Mouse (Mus musculus): Measurements from ENCODE around the gene Akr1b8. TPM values are rescaled to one million over a fixed set of nuclear protein-coding genes. Genes with fewer than 3 reads are reported as not detected.
A peak's percentile ranks its signal among the peaks of the same experiment; 100 is the strongest.

The Akr1b8 gene
- polyA plus RNA-seq, 1 experiment from 2014 or later = 11.5 TPM

DNA sequence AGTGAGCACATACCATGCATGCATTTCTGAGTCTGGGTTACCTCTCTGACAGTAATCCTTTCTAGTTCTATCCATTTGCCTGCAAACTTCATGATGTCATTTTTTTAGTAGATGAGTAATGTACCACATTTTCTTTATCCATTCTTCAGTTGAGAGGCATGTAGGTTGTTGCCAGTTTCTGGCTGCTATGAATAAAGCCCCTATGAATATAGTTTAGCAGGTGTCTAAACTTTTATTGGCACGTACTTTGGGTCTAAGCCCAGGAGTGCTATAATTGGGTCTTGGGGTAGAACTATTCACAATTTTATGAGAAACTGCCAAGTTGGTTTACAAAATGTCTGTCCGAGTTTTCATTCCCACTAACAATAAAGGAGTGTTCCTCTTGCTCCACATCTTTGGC lies 16.1 kb upstream of the Akr1b8 start:
- no peak overlapping the region for H3K4me2 ChIP-seq (ENCODE audit: low read length)
- H3K27ac ChIP-seq (replicated peaks in 1 of 2; ENCODE audit: control insufficient read depth in 1 of 2, insufficient read depth in 1 of 2, low read depth in 2 of 2, low read length in 2 of 2) = no peak overlapping the region
- H3K9ac ChIP-seq (ENCODE audit: low read length) = no peak overlapping the region
- H3K4me1 ChIP-seq (ENCODE audit: control insufficient read depth in 2 of 2, insufficient read depth in 2 of 2, low read length in 2 of 2) = peaks cover 0 to 4% of the 10 kb centered on the region in 2 experiments; a peak in 2 of 4 replicates
- no peaks in the 10 kb centered on the region for H3K36me3 ChIP-seq (ENCODE audit: control insufficient read depth, insufficient read depth, low read length)
- H3K27me3 ChIP-seq (ENCODE audit: control insufficient read depth, insufficient read depth, low read length) = no peaks in the 10 kb centered on the region
- H3K9me3 ChIP-seq (ENCODE audit: control insufficient read depth, low read length) = no peaks in the 10 kb centered on the region
- H3K4me3 ChIP-seq (ENCODE audit: control insufficient read depth in 1 of 2, insufficient read depth in 1 of 2, low read depth in 1 of 2, low read length in 2 of 2) = no peak overlapping the region
- no peak for ATAC-seq (ENCODE audit: insufficient number of reproducible peaks, insufficient read depth, low FRiP score, low read depth)
- 84% methylated on average over 2 of the region's 2 CpGs for WGBS

DNA sequence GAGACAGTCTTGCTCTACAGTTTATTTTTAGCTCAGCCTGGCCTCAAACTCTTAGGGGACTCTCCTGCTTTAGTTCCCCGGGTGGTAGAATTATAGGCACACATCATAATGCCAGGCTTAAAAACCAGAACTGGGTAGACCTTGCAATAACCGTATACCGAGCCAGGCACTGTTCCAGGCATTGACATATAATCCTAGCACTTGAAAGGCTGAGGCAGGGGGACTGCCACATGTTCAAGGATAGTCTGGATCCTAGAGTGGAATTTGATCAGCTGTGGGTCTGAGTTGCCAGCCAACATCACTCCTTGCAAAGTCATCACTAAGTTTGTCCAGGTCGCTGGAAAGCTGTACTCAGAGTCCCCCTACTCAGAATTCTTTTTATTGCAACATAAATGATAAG lies 11.9 kb upstream of the Akr1b8 start:
- Histone ChIP-seq H3K9ac (ENCODE audit: low read length) (no peak overlapping the region), H3K4me2 (ENCODE audit: low read length) (no peak overlapping the region), H3K4me3 (ENCODE audit: control insufficient read depth in 1 of 2, insufficient read depth in 1 of 2, low read depth in 1 of 2, low read length in 2 of 2) (no peak overlapping the region), H3K4me1 (ENCODE audit: control insufficient read depth in 2 of 2, insufficient read depth in 2 of 2, low read length in 2 of 2) (peaks cover 13 to 20% of the 10 kb centered on the region in 2 experiments), H3K27ac (replicated peaks in 1 of 2; ENCODE audit: control insufficient read depth in 1 of 2, insufficient read depth in 1 of 2, low read depth in 2 of 2, low read length in 2 of 2) (no peak overlapping the region), H3K36me3 (ENCODE audit: control insufficient read depth, insufficient read depth, low read length) (no peaks in the 10 kb centered on the region), H3K9me3 (ENCODE audit: control insufficient read depth, low read length) (no peaks in the 10 kb centered on the region), H3K27me3 (ENCODE audit: control insufficient read depth, insufficient read depth, low read length) (no peaks in the 10 kb centered on the region)
- 51% methylated on average over 4 of the region's 4 CpGs for WGBS
- no peak for ATAC-seq (ENCODE audit: insufficient number of reproducible peaks, insufficient read depth, low FRiP score, low read depth)

DNA sequence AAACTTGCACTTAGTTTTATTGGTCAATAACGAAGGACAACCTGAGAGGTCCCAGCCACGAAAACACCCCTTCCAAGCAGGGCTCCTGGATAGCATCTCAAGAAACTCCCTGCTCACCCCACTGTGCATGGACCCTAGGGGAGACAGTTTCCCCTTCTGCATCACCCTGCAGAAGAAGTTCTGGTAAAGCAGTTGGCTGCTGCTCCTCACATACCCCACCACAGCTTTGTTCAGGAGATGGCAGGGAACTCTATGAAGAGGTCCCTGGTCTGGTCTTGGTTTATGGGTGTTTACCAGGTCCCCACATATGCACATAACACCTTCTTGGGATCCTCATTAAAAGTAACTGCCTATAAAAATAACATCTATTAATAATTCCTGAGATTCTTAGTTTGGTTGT lies 11.4 kb upstream of the Akr1b8 start:
- no peak for ATAC-seq (ENCODE audit: insufficient number of reproducible peaks, insufficient read depth, low FRiP score, low read depth)
- H3K27ac ChIP-seq (replicated peaks in 1 of 2; ENCODE audit: control insufficient read depth in 1 of 2, insufficient read depth in 1 of 2, low read depth in 2 of 2, low read length in 2 of 2) = no peak overlapping the region
- H3K36me3 ChIP-seq (ENCODE audit: control insufficient read depth, insufficient read depth, low read length) = no peaks in the 10 kb centered on the region
- H3K9me3 ChIP-seq (ENCODE audit: control insufficient read depth, low read length) = no peaks in the 10 kb centered on the region
- no peaks in the 10 kb centered on the region for H3K27me3 ChIP-seq (ENCODE audit: control insufficient read depth, insufficient read depth, low read length)
- H3K4me2 ChIP-seq (ENCODE audit: low read length) = no peak overlapping the region
- H3K9ac ChIP-seq (ENCODE audit: low read length) = no peak overlapping the region
- WGBS = 75% methylated on average over 2 of the region's 2 CpGs
- H3K4me3 ChIP-seq (ENCODE audit: control insufficient read depth in 1 of 2, insufficient read depth in 1 of 2, low read depth in 1 of 2, low read length in 2 of 2) = no peak overlapping the region
- peaks cover 13 to 20% of the 10 kb centered on the region in 2 experiments for H3K4me1 ChIP-seq (ENCODE audit: control insufficient read depth in 2 of 2, insufficient read depth in 2 of 2, low read length in 2 of 2)

DNA sequence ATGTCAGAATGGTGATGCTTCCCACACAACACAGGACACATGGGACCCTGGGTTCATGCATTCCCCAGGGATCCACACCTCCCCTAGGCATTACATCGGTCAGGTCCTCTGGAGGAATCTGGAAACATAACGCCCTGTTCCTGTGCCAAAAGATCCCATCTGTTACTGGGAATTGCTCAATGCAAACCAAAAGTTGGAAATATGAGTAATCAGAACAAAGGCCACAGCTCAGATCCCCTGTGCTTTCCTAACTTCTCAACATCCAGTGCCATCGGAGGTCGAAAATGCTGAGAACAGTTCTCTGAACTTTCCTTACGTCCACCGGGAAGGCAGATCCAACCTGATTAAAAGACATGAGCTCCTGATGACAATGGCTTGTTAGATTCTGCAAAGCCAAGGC lies 10.5 kb upstream of the Akr1b8 start:
- WGBS = 84% methylated on average over 6 of the region's 6 CpGs
- Histone ChIP-seq H3K27me3 (ENCODE audit: control insufficient read depth, insufficient read depth, low read length) (no peaks in the 10 kb centered on the region), H3K9me3 (ENCODE audit: control insufficient read depth, low read length) (no peaks in the 10 kb centered on the region), H3K36me3 (ENCODE audit: control insufficient read depth, insufficient read depth, low read length) (no peaks in the 10 kb centered on the region), H3K4me3 (ENCODE audit: control insufficient read depth in 1 of 2, insufficient read depth in 1 of 2, low read depth in 1 of 2, low read length in 2 of 2) (no peak overlapping the region), H3K4me2 (ENCODE audit: low read length) (no peak overlapping the region), H3K9ac (ENCODE audit: low read length) (no peak overlapping the region), H3K4me1 (ENCODE audit: control insufficient read depth in 2 of 2, insufficient read depth in 2 of 2, low read length in 2 of 2) (peaks cover 13 to 20% of the 10 kb centered on the region in 2 experiments), H3K27ac (replicated peaks in 1 of 2; ENCODE audit: control insufficient read depth in 1 of 2, insufficient read depth in 1 of 2, low read depth in 2 of 2, low read length in 2 of 2) (no peak overlapping the region)
- no peak for ATAC-seq (ENCODE audit: insufficient number of reproducible peaks, insufficient read depth, low FRiP score, low read depth)

DNA sequence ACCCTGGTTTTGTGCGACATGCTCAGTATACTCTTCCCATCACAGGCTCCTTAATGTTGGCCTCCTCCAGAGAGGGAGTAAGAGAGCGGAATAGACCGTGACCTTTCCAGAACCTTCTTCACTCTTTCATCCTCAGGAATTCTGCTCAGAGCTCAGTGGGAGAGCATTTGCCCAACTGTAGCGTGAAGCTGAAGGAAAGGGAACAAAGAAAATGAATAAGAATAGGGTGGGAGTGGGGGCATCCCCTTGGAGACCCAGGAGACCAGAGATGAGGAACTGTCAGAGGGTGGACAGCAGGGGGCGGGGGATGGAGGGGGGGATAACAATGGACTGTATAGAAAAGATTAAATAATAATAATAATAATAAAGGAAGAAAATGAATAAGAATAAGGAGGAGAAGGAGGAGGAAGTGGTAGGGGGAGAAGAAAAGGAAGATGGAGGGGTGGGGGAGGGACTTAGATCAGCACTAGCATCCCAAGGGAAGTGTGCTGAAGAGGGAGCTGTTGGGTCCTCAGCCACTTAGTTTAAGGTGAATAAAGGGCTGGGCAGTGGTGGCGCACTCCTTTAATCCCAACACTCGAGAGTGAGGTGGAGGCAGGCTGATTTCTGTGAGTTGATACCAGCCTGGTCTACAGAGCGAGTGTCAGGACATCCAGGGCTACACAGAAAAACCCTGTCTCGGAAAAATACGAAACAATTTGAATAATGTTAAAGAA lies 9.6 kb upstream of the Akr1b8 start:
- Histone ChIP-seq H3K9me3 (ENCODE audit: control insufficient read depth, low read length) (no peaks in the 10 kb centered on the region), H3K27ac (replicated peaks in 1 of 2; ENCODE audit: control insufficient read depth in 1 of 2, insufficient read depth in 1 of 2, low read depth in 2 of 2, low read length in 2 of 2) (no peak overlapping the region), H3K9ac (ENCODE audit: low read length) (no peak overlapping the region), H3K4me2 (ENCODE audit: low read length) (no peak overlapping the region), H3K4me3 (ENCODE audit: control insufficient read depth in 1 of 2, insufficient read depth in 1 of 2, low read depth in 1 of 2, low read length in 2 of 2) (no peak overlapping the region), H3K36me3 (ENCODE audit: control insufficient read depth, insufficient read depth, low read length) (no peaks in the 10 kb centered on the region), H3K27me3 (ENCODE audit: control insufficient read depth, insufficient read depth, low read length) (no peaks in the 10 kb centered on the region), H3K4me1 (ENCODE audit: control insufficient read depth in 2 of 2, insufficient read depth in 2 of 2, low read length in 2 of 2) (peaks cover 13 to 20% of the 10 kb centered on the region in 2 experiments)
- no peak for ATAC-seq (ENCODE audit: insufficient number of reproducible peaks, insufficient read depth, low FRiP score, low read depth)
- WGBS = 66% methylated on average over 10 of the region's 10 CpGs

DNA sequence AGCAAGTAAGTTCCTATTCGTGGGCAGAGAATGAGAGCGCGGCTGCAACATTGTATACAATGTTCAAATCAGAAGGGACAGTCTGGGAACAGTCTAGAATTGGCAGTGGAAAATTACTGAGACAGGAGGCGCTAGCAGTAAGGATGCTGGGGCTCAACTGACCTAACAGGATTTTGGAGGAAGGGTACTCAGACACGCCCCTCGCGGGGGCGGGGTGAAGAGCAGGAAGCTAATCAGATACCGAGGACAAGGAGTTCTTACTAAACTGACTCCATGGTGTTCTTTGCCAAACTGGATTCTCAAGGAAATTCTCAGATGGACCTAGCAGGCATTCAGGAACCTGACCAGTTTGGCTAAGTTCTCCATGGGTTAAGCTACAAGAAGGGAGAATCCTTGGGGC lies 9.0 kb upstream of the Akr1b8 start:
- no peak for ATAC-seq (ENCODE audit: insufficient number of reproducible peaks, insufficient read depth, low FRiP score, low read depth)
- Histone ChIP-seq H3K4me3 (ENCODE audit: control insufficient read depth in 1 of 2, insufficient read depth in 1 of 2, low read depth in 1 of 2, low read length in 2 of 2) (no peak overlapping the region), H3K9ac (ENCODE audit: low read length) (no peak overlapping the region), H3K36me3 (ENCODE audit: control insufficient read depth, insufficient read depth, low read length) (no peaks in the 10 kb centered on the region), H3K9me3 (ENCODE audit: control insufficient read depth, low read length) (no peaks in the 10 kb centered on the region), H3K27ac (replicated peaks in 1 of 2; ENCODE audit: control insufficient read depth in 1 of 2, insufficient read depth in 1 of 2, low read depth in 2 of 2, low read length in 2 of 2) (no peak overlapping the region), H3K27me3 (ENCODE audit: control insufficient read depth, insufficient read depth, low read length) (no peaks in the 10 kb centered on the region), H3K4me2 (ENCODE audit: low read length) (0 out of 2 replicates have a peak overlapping the region, but pooled peaks have one; percentile 6), H3K4me1 (ENCODE audit: control insufficient read depth in 2 of 2, insufficient read depth in 2 of 2, low read length in 2 of 2) (peaks cover 13 to 20% of the 10 kb centered on the region in 2 experiments)
- 20% methylated on average over 9 of the region's 9 CpGs for WGBS

DNA sequence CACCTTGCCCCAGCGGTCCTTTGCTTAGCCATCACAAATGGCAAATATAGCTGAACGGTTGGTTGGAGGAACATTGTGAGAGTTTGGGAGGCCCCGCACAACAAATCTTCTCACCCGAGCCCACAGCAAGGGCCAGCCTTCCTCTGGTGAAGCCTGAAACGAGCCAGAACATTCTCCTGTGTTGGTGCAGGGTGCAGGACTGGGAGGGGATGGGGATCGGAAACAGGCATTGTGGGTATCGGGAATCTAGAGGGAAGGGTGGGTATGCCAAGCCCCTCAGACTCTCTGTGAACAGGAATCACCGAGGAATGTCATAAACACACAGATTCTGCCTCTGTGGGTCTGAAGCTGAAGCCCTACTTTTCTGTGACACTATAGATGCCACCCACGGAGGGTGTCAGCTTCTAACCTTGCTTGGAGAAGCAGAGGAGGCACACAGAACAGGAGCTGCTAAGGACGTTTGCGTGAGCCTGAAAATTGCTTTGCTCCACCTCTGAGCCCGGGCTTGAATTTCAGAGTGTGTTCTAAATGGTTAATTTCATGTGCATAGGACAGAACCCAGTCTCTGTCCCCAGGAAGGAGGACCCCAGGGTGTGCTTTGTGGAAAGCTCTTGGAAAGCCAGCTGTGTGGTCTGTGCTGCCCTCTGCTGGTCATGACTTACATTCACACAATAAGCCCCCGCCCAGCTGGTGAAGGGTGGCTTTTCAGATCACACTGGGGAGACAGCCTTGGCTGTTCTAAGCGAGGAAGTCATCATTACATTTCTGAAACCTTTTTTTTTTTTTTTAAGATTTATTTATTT lies 7.6 kb upstream of the Akr1b8 start:
- Histone ChIP-seq H3K27me3 (ENCODE audit: control insufficient read depth, insufficient read depth, low read length) (no peaks in the 10 kb centered on the region), H3K4me3 (ENCODE audit: control insufficient read depth in 1 of 2, insufficient read depth in 1 of 2, low read depth in 1 of 2, low read length in 2 of 2) (no peak overlapping the region), H3K36me3 (ENCODE audit: control insufficient read depth, insufficient read depth, low read length) (no peaks in the 10 kb centered on the region), H3K27ac (replicated peaks in 1 of 2; ENCODE audit: control insufficient read depth in 1 of 2, insufficient read depth in 1 of 2, low read depth in 2 of 2, low read length in 2 of 2) (no peak overlapping the region), H3K9me3 (ENCODE audit: control insufficient read depth, low read length) (no peaks in the 10 kb centered on the region), H3K4me1 (ENCODE audit: control insufficient read depth in 2 of 2, insufficient read depth in 2 of 2, low read length in 2 of 2) (peaks cover 13 to 20% of the 10 kb centered on the region in 2 experiments), H3K4me2 (ENCODE audit: low read length) (peak overlapping the region; percentile 52), H3K9ac (ENCODE audit: low read length) (peak overlapping the region; percentile 30; the same call in 1 of the 2 replicates)
- ATAC-seq (ENCODE audit: insufficient number of reproducible peaks, insufficient read depth, low FRiP score, low read depth) = 0 out of 2 replicates have a peak, but pooled peaks have one; percentile 48
- 41% methylated on average over 14 of the region's 14 CpGs for WGBS

All from heart, embryonic 14.5 days (tissue).